Mouse (Mus musculus): ENCODE measurements around the gene Akap2. TPM values are rescaled to one million over a fixed set of nuclear protein-coding genes. Genes with fewer than 3 reads are reported as not detected.

The Akap2 gene
- total and polyA plus RNA-seq, 3 experiments, result 1.7 to 7.2 TPM; not detected in 1

- Histone ChIP-seq H3K4me3 (ENCODE audit: control insufficient read depth in 1 of 2, insufficient read depth in 1 of 2, low read depth in 2 of 2, low read length in 2 of 2) (no peak overlapping the region), H3K36me3 (ENCODE audit: control insufficient read depth in 1 of 2, insufficient read depth in 2 of 2, low read length in 2 of 2) (no peaks in the 10 kb centered on the region), H3K4me1 (ENCODE audit: control insufficient read depth in 1 of 2, insufficient read depth in 2 of 2, low read length in 2 of 2) (no peaks in the 10 kb centered on the region), H3K79me2 (ENCODE audit: control insufficient read depth, insufficient read depth, low read length, poor library complexity) (no peaks in the 10 kb centered on the region), H3K27ac (ENCODE audit: control insufficient read depth, low read depth, low read length) (no peak overlapping the region), H3K9me3 (replicated peaks; ENCODE audit: insufficient read depth, low read length) (no peaks in the 10 kb centered on the region), H3K9ac (ENCODE audit: control insufficient read depth, low read depth, low read length, poor library complexity, severe bottlenecking) (no peak overlapping the region), H3K27me3 (ENCODE audit: control insufficient read depth in 1 of 2, insufficient read depth in 2 of 2, low read length in 2 of 2) (peaks cover 0 to 3% of the 10 kb centered on the region in 2 experiments; a peak in 2 of 4 replicates)
- TF ChIP-seq TCF12 (IDR thresholded peaks at IDR 0.05; ENCODE audit: low read depth, low read length) (no peak), TAL1 (IDR thresholded peaks at IDR 0.05; ENCODE audit: low read length) (no peak), E2F4 (IDR thresholded peaks at IDR 0.05; ENCODE audit: borderline replicate concordance, low read depth, low read length) (no peak), POLR2A (IDR thresholded peaks at IDR 0.05; ENCODE audit: control insufficient read depth in 1 of 2, insufficient read depth in 1 of 2, low read depth in 1 of 2, low read length in 2 of 2, poor library complexity in 1 of 2) (no peak), KAT2A (conservative IDR thresholded peaks at IDR 0.05; ENCODE audit: low read depth, low read length) (no peak), MYC (IDR thresholded peaks at IDR 0.05; ENCODE audit: low read depth, low read length) (no peak), CTCF (IDR thresholded peaks at IDR 0.05 in 2 of 3, conservative IDR thresholded peaks at IDR 0.05 in 1 of 3; ENCODE audit: control insufficient read depth in 1 of 3, insufficient read depth in 1 of 3, low read depth in 2 of 3, low read length in 3 of 3, poor library complexity in 1 of 3, severe bottlenecking in 1 of 3) (no peak), UBTF (IDR thresholded peaks at IDR 0.05; ENCODE audit: borderline replicate concordance, insufficient read depth, low read depth, low read length) (no peak), SMC3 (IDR thresholded peaks at IDR 0.05; ENCODE audit: low read depth, low read length) (no peak), MEF2A (IDR thresholded peaks at IDR 0.05; ENCODE audit: extremely low read depth, insufficient replicate concordance, low read depth, low read length, poor library complexity, severe bottlenecking) (no peak)
- no peak for DNase-seq (ENCODE audit: low read depth, low spot score)
Observed at GRCm38 (mm10) chr4:57743325-57743929, 26.0 kb downstream of the Akap2 start.

DNA sequence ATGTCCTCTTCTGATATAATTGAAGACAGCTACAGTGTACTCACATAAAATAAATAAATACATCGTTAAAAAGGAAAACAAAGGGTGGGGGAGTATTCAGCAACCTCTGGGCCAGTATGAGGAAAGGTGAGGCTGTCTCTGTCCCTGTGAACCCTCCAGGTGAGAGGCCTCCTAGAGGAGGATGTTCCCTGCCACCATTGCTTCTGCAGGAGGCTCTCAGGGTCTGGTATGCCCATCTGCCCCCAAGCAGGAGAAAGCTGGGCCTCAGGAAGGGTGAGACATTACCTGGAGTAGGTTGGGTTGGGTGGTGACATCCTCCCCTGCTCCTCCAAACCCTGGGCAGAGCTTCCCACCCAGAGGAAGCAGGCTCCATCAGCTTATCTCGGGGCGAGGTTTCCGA is 33.2 kb downstream of the Akap2 start:
- no peaks in the 10 kb centered on the region for H3K79me2 ChIP-seq (ENCODE audit: control insufficient read depth, insufficient read depth, low read length, poor library complexity)
- no peaks in the 10 kb centered on the region for H3K36me3 ChIP-seq (ENCODE audit: control insufficient read depth in 1 of 2, insufficient read depth in 2 of 2, low read length in 2 of 2)
- H3K9ac ChIP-seq (ENCODE audit: control insufficient read depth, low read depth, low read length, poor library complexity, severe bottlenecking), result no peak overlapping the region
- H3K4me3 ChIP-seq (ENCODE audit: control insufficient read depth in 1 of 2, insufficient read depth in 1 of 2, low read depth in 2 of 2, low read length in 2 of 2), result no peak overlapping the region
- no peak for DNase-seq (ENCODE audit: low read depth, low spot score)
- TF ChIP-seq CHD2 (IDR thresholded peaks at IDR 0.05; ENCODE audit: low read length) (no peak), POLR2A (IDR thresholded peaks at IDR 0.05; ENCODE audit: control insufficient read depth in 1 of 2, insufficient read depth in 1 of 2, low read depth in 1 of 2, low read length in 2 of 2, poor library complexity in 1 of 2) (no peak), GATA1 (IDR thresholded peaks at IDR 0.05; ENCODE audit: low read depth, low read length) (no peak), MYC (IDR thresholded peaks at IDR 0.05; ENCODE audit: low read depth, low read length) (no peak), JUND (IDR thresholded peaks at IDR 0.05; ENCODE audit: low read depth, low read length) (no peak), GABPA (IDR thresholded peaks at IDR 0.05; ENCODE audit: low read depth, low read length) (no peak), POLR2AphosphoS2 (IDR thresholded peaks at IDR 0.05; ENCODE audit: low read length) (no peak), E2F4 (IDR thresholded peaks at IDR 0.05; ENCODE audit: borderline replicate concordance, low read depth, low read length) (no peak), TCF12 (IDR thresholded peaks at IDR 0.05; ENCODE audit: low read depth, low read length) (no peak), SMC3 (IDR thresholded peaks at IDR 0.05; ENCODE audit: low read depth, low read length) (no peak), RAD21 (IDR thresholded peaks at IDR 0.05; ENCODE audit: low read depth, low read length) (no peak), SIN3A (IDR thresholded peaks at IDR 0.05; ENCODE audit: low read length) (no peak), NRF1 (IDR thresholded peaks at IDR 0.05; ENCODE audit: insufficient read depth, low read depth, low read length, poor library complexity, severe bottlenecking) (no peak), ETS1 (IDR thresholded peaks at IDR 0.05; ENCODE audit: low read depth, low read length) (no peak), CHD1 (IDR thresholded peaks at IDR 0.05; ENCODE audit: low read depth, low read length) (no peak)
- H3K4me1 ChIP-seq (ENCODE audit: control insufficient read depth in 1 of 2, insufficient read depth in 2 of 2, low read length in 2 of 2), result no peaks in the 10 kb centered on the region
- H3K27me3 ChIP-seq (ENCODE audit: control insufficient read depth in 1 of 2, insufficient read depth in 2 of 2, low read length in 2 of 2), result no peaks in the 10 kb centered on the region; a peak in 1 of 4 replicates
- no peak overlapping the region for H3K27ac ChIP-seq (ENCODE audit: control insufficient read depth, low read depth, low read length)
- no peaks in the 10 kb centered on the region for H3K9me3 ChIP-seq (replicated peaks; ENCODE audit: insufficient read depth, low read length)
